Mouse (Mus musculus) spleen, embryonic (tissue): ENCODE data around the gene 2010300C02Rik.

ENCODE experiments used
- CTCF ChIA-PET: fragments of 350-600 bp; sonication (Branson Sonifier 250); formaldehyde crosslinking; loops from one replicate; lab custom pipeline; 2022; lab: Charles Lee

Gene 2010300C02Rik

GRCm38 (mm10) chr1:37711596-37712356, 8.1 kb downstream of the 2010300C02Rik start:
- CTCF ChIA-PET, result no interaction called here

DNA sequence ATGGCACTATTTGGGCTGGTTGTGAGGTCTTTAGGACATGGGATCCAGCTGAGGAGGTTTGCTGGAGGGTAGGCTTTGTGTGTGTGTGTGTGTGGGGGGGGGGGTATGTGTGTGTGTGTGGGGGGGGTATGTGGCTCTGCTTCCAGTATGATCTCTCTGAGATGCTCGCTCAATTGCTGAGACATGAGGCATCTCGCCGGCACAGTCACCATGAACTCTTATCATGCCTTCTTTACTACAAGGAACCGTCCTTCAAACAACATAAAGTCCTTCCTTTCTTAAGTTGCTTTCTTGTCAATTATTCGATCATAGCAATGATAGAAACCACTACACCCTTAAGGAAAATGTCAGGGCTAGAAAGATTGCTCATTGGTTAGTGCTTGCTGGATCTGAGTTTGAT, 8.8 kb downstream of the 2010300C02Rik start:
- CTCF ChIA-PET, result no interaction called here

DNA sequence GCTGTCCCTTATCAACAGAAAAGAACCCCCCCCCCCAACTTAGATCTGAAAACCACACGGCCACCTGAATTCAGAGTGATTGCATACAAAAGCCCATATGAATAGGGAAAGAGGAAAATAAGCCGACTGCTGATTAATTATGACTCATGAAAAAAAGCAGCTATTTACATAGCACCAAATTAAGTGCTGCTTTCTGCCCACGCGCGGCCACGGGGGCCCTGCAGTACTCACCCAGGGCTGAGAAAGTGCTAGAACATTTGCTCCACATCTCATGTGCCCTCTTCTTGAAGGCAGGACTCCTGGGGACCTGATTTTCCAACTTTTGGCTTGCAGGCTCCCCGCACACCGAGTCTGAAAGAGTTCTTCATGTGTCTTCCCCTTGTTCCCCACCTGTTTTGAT, 10.1 kb downstream of the 2010300C02Rik start:
- CTCF ChIA-PET, result no interaction called here

DNA sequence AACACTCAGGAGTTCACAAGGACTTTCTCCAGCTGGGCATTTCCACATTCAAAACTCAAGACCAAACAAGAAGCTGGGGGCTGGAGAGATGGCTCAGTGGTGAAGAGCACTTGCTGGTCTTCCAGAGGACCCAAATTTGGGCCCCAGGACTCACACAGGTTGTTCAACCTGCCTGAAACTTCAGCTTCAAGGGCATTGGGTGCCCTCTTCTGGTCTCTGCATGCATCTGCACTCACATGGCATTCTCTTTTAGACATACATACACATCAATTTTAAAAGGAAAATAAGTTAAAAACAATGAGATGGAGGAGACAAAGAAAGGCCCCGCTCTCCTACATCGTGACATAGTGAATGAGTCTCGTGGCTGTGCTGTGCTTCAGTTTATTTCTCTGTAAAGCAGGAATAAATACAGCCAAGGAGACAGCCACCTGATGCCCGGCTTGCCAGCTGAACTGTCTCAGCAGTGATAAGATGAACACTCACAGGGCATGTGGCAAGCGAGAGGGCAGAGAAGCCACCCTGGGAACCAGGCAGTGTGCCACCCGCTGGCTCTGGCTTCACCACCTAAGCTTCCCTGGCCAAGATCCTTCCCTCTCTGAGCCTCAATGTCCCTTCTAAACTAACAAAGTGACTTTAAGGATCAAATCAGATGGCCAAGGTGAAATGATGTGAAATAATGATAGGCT, 11.5 kb downstream of the 2010300C02Rik start:
- CTCF ChIA-PET, result no interaction called here

DNA sequence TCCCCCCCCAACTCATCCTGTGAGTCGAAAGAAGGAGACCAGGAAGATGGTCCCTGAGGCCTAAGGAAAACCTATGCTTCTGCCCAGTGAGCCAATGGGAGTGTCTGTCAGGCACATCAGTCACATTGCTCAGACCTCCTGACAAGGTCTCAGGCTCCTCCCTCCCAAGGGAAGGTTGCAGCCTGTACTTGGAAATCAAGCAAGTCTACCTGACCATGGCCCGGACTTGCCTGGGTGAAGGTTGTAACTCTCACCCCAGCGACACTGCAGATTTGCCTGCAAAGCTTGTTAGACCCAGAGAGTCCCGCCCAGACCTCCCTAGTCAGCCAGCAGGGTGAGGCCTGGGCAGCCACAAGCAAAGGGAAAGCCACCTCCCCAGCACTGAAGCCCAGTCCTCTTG, 17.6 kb downstream of the 2010300C02Rik start:
- CTCF ChIA-PET, result no interaction called here

DNA sequence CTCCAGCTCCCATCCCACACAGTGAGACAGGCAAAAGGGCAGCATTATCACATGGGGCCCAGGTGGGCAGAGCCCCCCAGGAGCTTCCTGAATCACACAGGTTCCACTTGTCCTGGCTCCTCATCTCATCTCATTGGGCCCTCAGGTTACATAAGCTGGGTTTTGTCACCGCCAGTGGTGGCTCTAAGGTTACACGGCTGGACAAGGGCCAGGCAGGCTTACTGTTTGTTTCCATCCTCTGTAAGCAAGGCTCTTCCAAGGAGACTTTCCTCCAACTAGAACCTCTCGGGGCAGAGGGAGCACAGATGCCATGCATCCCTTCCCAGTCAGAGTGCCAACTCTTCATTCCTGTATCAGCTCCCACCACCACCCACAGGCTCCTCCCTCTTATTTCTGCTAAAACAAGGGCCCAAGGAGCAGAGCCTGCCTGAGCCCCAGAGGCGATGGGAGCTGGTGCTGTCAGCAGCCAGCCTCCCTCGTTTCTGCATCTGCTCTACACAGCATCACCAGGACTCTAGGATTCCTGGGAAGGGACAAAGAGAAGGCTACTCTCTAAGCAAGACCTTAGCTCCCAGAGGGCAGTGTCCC, 20.9 kb downstream of the 2010300C02Rik start:
- CTCF ChIA-PET, result no interaction called here

DNA sequence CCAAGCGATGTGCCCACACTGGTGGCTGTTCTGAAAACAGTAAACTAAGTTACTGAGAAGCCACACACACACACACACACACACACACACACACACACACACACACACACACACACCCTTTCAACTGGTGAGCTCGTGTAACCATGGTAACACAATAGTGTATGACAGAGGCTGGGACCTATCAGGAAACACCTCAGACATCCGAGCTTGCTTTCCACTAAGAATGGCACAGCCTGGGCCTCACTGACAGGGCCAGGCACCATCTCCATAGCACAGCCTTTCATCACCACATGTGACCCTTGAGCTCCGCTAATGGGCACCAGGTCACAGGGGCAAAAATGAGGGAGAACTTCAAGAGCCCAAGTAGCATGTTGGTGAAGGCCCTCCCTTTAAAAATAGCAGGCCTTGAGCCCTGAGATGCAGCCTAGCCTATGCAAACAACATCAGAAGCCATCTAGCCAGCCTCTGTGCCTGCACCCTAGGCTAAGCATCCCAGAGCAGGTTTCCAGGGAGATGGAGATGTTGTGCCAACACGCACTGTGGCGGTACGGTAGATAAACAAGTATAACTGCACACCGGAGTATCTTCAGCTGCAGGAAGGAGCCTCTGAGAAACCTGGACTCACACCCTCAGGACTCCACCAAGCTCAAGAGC, 21.6 kb downstream of the 2010300C02Rik start:
- CTCF ChIA-PET, result interaction anchor here (0.7 kb wide), 1 partner anchor 24 kb away, joined by 4 read pairs; no protein-coding TSS in a partner anchor

- CTCF ChIA-PET, result no interaction called here
These were observed 23.0 kb downstream of the 2010300C02Rik start for GRCm38 (mm10) chr1:37696918-37697317.

DNA sequence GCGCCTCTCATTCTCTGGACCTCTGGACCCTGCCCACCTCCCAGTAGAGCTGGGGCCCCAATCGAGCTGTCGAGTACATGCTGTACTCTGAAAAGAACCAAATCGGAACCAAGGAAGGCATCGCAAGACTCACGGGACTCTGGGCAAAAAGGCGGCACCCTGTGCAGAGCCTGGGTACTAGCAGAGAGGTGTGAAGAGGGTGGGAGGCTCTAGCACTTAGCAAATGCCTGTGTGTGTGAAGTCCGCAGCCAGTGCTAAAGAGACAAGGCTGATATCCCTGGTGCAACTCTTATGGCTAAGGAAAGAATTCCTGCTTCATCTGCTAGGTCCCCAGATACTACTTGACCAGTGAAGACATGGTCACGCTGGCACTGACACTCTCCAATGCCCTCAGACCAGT, 24.2 kb downstream of the 2010300C02Rik start:
- CTCF ChIA-PET, result no interaction called here

DNA sequence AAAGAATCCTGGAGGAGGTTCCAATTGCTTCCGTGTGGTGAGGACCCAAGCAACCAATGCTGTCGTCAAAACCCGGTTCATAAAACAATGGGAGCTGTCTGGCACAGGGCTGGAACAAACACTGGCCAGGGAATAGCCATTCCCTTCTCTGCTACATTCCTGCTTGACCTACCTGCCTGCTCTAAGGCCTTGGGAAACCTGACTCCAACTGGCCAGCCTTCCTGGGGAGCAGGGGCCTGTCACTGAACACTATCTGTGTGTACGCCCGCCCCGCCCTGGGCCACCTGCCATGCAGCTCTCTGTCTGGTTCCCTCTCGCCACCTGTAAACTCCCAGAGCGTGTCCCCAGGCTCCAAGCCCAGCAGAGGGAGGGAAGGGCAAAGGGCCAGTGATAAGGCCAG, 25.5 kb downstream of the 2010300C02Rik start:
- CTCF ChIA-PET, result no interaction called here

- CTCF ChIA-PET, result no interaction called here
These were observed 28.7 kb downstream of the 2010300C02Rik start for GRCm38 (mm10) chr1:37691179-37691578.

- CTCF ChIA-PET, result no interaction called here
These were observed 29.2 kb downstream of the 2010300C02Rik start for GRCm38 (mm10) chr1:37690665-37691064.

- CTCF ChIA-PET, result no interaction called here
These were observed 30.2 kb downstream of the 2010300C02Rik start for GRCm38 (mm10) chr1:37689730-37690129.

DNA sequence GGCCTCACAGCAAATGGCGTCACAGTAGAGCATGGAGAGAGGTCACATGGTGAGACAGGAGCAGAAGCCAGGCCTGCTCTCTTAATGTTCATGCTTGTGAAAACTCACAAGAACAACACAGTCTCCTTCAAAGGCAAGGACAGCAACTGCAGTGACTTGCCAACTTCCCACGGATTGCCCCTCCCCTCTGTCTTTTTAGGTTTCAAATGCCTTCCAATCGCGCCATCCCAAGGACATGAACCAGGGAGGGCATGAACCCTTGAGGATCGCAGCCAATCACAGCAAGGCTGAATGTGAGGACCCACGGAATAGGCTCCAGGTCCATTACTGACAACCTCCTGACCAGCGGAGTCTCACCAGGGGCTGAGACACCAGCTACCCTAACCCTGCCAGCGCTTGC, 31.5 kb downstream of the 2010300C02Rik start:
- CTCF ChIA-PET, result no interaction called here

DNA sequence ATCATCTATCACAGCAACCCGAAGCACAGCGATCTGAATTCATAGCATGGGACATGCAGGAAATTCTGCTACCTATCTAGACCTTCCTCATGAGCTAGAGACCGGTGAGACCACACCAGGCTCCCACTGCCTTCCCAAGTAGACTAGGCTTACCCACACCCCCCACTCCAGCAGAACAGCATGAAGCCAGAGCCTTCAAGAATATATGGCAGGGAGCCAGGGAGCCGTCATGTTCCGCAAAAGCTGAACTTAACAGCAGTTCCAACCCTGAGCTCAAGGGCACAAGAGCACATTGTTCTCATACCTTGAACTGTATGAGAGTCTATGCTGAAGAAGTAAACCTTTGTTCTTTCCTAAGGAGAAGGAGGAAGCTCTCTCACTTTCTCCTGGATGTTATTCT, 32.4 kb downstream of the 2010300C02Rik start:
- CTCF ChIA-PET, result no interaction called here

DNA sequence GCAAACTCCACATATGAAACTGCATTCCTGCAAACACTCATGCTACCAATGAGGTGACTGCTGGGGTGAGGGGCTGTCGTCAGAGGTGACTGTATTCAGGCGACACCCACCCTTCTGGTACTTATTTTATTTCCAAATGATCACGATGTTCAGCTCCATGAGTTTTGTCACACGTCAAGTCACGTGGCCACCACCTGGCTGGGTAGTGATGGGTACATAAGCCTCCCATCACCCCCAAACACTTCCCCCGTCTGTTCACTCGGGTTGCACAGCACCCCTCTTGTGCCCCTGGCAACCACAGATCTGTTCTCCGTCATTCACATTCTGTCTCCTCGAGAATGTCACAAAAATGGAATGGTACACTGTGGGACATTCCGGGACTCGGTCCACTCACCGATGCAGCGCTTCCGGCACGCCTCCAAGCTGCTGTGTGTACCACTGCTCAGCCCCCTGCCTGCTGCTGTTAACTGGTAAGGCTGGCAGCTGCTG, 32.9 kb downstream of the 2010300C02Rik start:
- CTCF ChIA-PET, result interaction anchor here (0.6 kb wide), 1 partner anchor 31 kb away, joined by 3 read pairs; no protein-coding TSS in a partner anchor

DNA sequence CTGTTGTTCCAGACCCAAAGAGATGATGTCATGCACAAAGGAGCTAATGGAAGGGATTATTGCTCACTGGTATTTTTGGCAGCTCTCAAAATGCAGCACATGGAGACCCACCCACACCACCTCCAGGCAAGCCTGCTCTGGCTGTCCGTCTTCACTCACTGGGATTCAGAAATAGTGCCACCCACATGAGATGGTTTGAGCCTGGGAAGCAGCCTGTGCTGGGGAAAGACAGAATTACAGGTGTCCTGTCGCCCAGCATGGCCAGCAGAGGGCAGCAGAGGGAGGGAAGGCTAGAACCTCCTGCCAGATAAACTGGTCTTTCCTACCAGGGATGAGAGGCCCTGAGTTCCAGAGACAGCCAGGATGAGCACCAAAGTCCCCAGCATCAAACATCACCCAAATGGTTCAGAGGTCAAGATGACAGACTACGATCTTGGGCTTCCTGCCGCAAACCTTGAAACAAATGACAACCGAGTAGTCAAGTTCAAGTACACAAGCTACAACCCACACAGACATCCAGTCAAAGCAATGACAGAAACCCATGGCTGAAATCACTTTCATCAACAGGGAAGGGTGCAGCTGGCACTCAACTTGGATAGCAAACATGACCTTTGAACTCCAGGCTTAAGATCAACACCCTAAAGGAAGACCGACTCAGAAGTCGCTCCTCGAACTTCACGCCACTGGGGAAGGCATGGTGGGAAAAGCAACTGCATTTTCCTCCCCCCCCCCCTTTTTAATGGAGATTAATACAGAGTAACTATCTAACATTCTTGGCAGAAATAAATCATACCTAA, 41.4 kb downstream of the 2010300C02Rik start:
- CTCF ChIA-PET, result interaction anchor here (0.8 kb wide), 1 partner anchor 15 kb away, joined by 4 read pairs; no protein-coding TSS in a partner anchor

GRCm38 (mm10) chr1:37676967-37677512, 42.8 kb downstream of the 2010300C02Rik start:
- CTCF ChIA-PET, result no interaction called here

- CTCF ChIA-PET, result no interaction called here
These were observed 44.4 kb downstream of the 2010300C02Rik start for GRCm38 (mm10) chr1:37675444-37675843.

DNA sequence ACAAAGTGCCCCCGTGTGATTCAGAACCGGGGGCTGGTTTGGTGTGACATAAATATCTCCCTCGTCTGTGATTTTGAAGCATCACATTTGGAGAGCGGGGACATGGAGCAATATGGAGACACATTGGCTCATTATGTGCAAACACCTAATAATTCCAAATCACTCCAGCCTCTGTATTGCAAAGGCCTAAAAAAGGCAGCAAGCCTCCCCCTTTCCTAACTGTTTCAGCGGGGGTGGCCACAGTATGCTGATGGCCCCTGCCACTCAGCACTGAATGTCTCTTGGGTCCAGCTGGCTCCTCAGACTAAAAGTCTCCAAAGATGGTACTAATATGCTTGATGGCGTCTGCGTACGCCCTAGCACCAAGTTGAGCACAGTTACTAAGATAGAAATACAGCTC, 45.6 kb downstream of the 2010300C02Rik start:
- CTCF ChIA-PET, result no interaction called here

- CTCF ChIA-PET, result no interaction called here
These were observed 48.6 kb downstream of the 2010300C02Rik start for GRCm38 (mm10) chr1:37671316-37671715.
